Mouse (Mus musculus) c-Kit-positive CD71-positive TER-119-negative erythroid progenitor cells, embryonic 14.5 days (primary cell): ENCODE results near the gene 1700069L16Rik.

Experiments used
- DNase-seq: peaks from one replicate; pipeline ENCODE4 v3.0.0-alpha.2; 2013; ENCODE audit warnings: low read depth

Gene 1700069L16Rik

GRCm38 (mm10) chr5:113724446-113724845 lies at the start of gene 1700069L16Rik:
Gene 1700069L16Rik, minus strand, starts transcription at chr5:113724772.
- DNase-seq: peak; percentile 50

DNA sequence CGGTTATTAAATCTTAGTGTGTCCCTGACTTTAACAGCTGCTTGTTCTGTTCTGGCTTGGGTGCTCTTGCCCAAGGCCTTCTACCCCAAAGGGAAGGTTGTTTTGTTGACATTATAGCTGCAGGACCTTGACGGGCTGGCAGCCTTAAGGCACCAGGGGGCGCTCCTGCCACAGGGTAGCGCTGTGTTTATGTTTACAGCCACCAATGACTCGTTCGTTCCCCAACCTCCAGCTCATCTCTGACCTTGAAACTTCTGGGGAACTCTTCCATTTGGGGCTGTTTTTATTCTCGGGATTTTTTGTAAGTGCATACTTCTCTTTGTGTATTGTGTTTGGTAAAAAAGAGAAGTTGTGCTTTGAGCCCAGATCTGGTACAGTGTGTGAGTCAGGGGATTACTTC lies 49.1 kb upstream of the 1700069L16Rik start:
- peak; percentile 84 for DNase-seq

GRCm38 (mm10) chr5:113772905-113773519 lies 48.4 kb upstream of the 1700069L16Rik start:
- no peak for DNase-seq

- DNase-seq: peak; percentile 85
Measured at GRCm38 (mm10) chr5:113772450-113772895, 47.9 kb upstream of the 1700069L16Rik start, which contains the start of the genes Sart3 and Iscu. Gene Sart3, minus strand, starts transcription at chr5:113772510. Gene Iscu, plus strand, starts transcription at chr5:113772748.

GRCm38 (mm10) chr5:113771213-113772162 lies 46.9 kb upstream of the 1700069L16Rik start:
- DNase-seq: peak; percentile 82

GRCm38 (mm10) chr5:113768806-113769205 lies 44.2 kb upstream of the 1700069L16Rik start:
- DNase-seq: no peak

DNA sequence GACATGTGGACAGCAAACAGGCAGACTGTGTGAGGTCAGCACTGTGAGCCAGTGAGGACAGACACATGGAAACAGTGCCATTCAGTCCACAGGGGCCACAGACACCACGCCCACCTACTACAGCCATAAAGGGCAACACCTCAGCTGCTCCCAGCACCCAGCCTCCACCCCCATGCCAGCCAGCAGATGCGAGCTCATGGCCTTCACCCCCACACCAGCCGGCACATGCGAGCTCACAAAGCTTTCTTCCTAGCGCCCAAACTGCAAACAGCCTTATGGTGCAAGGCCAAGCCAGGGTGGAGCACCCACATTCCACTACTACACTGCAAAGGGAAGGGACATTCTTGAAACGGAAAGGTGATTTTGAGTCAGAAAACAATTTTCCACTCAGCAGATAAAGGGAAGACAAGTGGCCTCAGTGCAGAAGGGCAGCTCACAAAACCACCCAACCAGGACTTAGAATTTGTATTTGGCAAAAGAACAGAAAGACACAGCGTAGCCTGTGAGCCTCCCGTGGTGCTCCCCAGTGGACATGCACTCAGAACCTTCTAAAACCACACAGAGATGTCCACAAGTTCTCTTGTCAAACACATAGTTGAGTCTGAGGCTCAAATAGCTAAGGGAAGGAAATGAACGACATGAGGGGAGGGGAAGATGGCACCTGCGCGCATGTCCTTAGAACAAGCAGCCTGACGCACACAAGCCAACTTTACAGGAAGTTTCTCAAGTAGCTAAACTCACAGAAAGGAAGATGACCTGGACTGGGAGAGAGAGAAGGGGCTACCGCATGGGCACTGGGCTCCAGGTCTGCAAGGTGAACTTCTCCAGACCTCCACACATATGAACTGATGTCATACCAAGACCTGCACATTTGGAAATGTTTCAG lies 41.3 kb upstream of the 1700069L16Rik start:
- no peak for DNase-seq

GRCm38 (mm10) chr5:113764426-113764825 lies 39.9 kb upstream of the 1700069L16Rik start:
- no peak for DNase-seq

DNA sequence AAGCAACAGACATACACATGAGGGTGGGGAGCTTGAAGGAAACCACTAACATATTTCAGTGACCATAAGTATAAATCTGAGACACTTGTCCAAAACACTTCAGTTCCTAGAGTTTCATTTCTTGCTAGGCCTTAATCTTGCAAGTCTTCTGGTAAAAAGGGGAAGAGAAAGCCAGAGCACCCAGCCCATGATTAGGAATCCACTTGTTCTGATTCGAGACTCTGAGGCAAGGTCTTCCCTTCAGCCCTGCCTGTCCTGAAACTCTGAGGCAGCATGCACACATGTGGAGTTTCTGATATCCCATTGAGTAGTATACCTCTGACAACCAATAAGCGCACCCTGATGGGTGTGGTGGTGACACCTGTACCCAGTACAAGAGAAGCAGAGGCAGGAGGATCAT lies 37.0 kb upstream of the 1700069L16Rik start:
- no peak for DNase-seq

GRCm38 (mm10) chr5:113755347-113756030 lies 30.9 kb upstream of the 1700069L16Rik start:
- DNase-seq: no peak

- no peak for DNase-seq
Measured at GRCm38 (mm10) chr5:113751521-113752157, 27.1 kb upstream of the 1700069L16Rik start.

- DNase-seq: no peak
Measured at GRCm38 (mm10) chr5:113748556-113749331, 24.2 kb upstream of the 1700069L16Rik start.

- no peak for DNase-seq
Measured at GRCm38 (mm10) chr5:113747629-113748028, 23.1 kb upstream of the 1700069L16Rik start.

DNA sequence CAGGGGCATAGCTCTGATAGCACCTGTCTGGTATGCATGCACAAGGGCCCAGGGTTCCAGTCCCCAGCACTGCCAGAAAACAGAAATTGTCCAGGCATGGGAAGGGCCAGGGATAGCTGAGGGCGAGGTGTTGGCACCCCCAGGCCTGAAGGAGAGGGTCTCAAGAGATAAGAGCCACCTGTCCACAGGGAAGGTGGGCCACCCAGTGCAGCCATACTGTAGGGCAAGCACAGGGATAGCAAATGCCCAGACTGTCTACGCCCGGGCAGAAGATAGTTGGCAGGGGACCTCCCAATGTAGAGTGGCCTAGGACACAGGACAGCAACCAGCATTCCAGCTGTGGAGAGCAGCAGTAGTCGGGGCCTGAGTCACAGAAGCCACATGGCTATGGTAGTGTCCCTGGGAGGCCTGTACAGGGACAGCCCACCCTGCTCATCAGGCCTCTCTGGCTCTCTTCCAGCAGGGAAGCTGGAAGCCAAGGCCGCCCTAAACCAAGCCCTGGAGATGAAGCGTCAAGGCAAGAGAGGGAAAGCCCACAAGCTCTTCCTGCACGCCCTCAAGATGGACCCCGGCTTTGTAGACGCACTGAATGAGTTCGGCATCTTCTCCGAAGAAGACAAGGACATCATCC lies 13.2 kb upstream of the 1700069L16Rik start:
- no peak for DNase-seq

GRCm38 (mm10) chr5:113736522-113737164 lies 12.1 kb upstream of the 1700069L16Rik start:
- DNase-seq: no peak

DNA sequence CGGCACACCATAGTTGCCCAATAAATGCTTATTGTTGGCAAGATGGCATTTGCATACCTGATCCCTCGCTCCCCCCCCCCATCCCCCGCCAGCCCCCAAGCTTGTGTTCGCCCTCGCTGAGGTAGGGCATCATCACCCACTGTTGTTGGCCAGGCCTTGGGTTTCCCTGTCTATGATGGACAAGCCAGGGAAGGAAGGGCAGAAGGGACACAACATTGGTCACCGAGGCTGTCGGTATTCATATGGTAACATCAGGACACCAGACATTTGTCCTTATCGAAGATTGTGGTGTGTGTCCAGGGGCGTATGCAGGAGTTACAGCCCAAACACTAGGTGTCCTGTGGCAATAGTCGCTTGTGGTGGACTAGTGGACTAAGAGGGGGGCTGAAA lies 11.5 kb upstream of the 1700069L16Rik start:
- no peak for DNase-seq

DNA sequence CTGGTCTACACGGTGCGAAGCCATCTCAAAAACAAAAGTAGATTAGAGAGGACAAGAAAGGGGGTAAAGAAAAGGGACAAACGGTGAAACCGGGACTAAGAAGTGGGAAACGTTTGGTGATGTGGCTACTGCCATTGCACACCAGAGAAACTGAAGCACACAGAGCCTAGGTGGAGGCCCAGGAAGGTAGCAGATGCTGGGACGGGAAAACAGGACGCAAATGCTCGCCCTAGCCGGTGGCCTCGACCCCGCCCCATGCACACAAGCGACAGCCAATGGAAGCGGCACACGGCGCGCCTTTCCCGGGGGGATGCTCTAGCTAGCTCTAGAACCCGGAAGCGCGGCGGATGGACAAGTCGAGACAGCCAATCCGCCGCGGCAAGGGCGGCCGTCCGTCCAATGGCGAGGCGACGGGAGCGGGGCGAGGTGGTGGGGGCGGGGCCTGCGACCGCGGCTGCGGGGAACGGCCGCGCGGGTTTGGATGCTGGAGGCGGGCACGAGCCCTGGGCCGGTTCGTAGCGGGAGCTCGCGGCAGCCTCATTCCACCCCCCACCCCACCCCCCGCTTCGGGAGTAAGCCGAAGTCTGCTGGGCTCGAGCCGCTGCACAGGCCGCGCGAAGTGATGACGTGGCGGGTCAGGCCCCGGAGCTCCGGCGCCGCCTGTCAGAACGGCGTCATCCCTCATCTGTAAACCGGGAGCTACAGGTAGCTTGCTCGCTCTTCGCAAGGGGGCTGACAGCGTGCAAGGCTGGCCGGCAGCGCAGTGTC lies 11.0 kb upstream of the 1700069L16Rik start, which contains the start of gene Ficd:
Ficd (plus strand) TSS at position 459 of the 768 bp plus-strand sequence.
- DNase-seq: peak; percentile 92

- DNase-seq: no peak
Measured at GRCm38 (mm10) chr5:113735023-113735344, 10.4 kb upstream of the 1700069L16Rik start.
